Mouse (Mus musculus) limb, embryonic 14.5 days (tissue): ENCODE measurements at regions not wholly inside any gene's neighbourhood (a gene's known extent, or its start where the extent isn't known, plus 50 kb on each side); places are given as distances from the start of the nearest gene placed in this dataset.

Source experiments
- ATAC-seq: fragments of 200-750 bp; cut with Nextera tagmentation; 2 replicates; pipeline ENCODE4 v1.8.0; 2017; ENCODE audit warnings: low read depth, moderate number of reproducible peaks, moderate TSS enrichment; ENCODE audit not compliant: low FRiP score
- DNase-seq: peaks from one replicate; pipeline ENCODE4 v3.0.0-alpha.2; 2015; ENCODE audit warnings: low spot score
- H3K27ac ChIP-seq: fragments of 300-500 bp; sonication (generic); replicated peaks from 2 replicates; pipeline ENCODE4 v1.5.1; 2014; ENCODE audit warnings: low read depth, mild to moderate bottlenecking, low read length, moderate library complexity, mixed read lengths
- H3K27me3 ChIP-seq: fragments of 300-500 bp; sonication (generic); 2 replicates; pipeline ENCODE4 v1.6.1; 2014; ENCODE audit warnings: low read length, mixed read lengths; ENCODE audit not compliant: control insufficient read depth, insufficient read depth
- H3K36me3 ChIP-seq: fragments of 300-500 bp; sonication (generic); 2 replicates; pipeline ENCODE4 v1.6.1; 2014; ENCODE audit warnings: mild to moderate bottlenecking, low read length, moderate library complexity, mixed read lengths; ENCODE audit not compliant: control insufficient read depth, insufficient read depth
- H3K4me1 ChIP-seq: fragments of 300-500 bp; sonication (generic); 2 replicates; pipeline ENCODE4 v1.6.1; 2014; ENCODE audit warnings: antibody characterized with exemption, low read length, mixed read lengths; ENCODE audit not compliant: control insufficient read depth, insufficient read depth
- H3K4me2 ChIP-seq: fragments of 300-500 bp; sonication (generic); replicated peaks from 2 replicates; pipeline ENCODE4 v1.6.1; 2014; ENCODE audit warnings: low read depth, mild to moderate bottlenecking, low read length, moderate library complexity; ENCODE audit not compliant: severe bottlenecking
- H3K4me3 ChIP-seq: fragments of 300-500 bp; sonication (generic); replicated peaks from 2 replicates; pipeline ENCODE4 v1.5.1; 2014; ENCODE audit warnings: low read length
- H3K9ac ChIP-seq: fragments of 300-500 bp; sonication (generic); 2 replicates; pipeline ENCODE4 v1.6.1; 2014; ENCODE audit warnings: mild to moderate bottlenecking, low read depth, low read length, moderate library complexity; ENCODE audit not compliant: severe bottlenecking
- H3K9me3 ChIP-seq: fragments of 300-500 bp; sonication (generic); 2 replicates; pipeline ENCODE4 v1.6.1; 2016; ENCODE audit warnings: low read length; ENCODE audit not compliant: control insufficient read depth
- POLR2A ChIP-seq: fragments of 200-500 bp; IDR thresholded peaks from 2 replicates; pipeline ENCODE4 v1.8.0; 2012; ENCODE audit warnings: inconsistent platforms, mild to moderate bottlenecking, moderate library complexity, borderline replicate concordance; ENCODE audit not compliant: insufficient read depth, insufficient read length; ENCODE audit errors: extremely low read depth
- WGBS: fragments of 180-500 bp; shearing (Covaris S2); extraction: QIAGEN DNeasy Blood & Tissue Kit; methylation state at CpG from one replicate; pipeline ENCODE4 v1.1.7; 2014; 5-methylcytosine and 5-hydroxymethylcytosine counted together

DNA sequence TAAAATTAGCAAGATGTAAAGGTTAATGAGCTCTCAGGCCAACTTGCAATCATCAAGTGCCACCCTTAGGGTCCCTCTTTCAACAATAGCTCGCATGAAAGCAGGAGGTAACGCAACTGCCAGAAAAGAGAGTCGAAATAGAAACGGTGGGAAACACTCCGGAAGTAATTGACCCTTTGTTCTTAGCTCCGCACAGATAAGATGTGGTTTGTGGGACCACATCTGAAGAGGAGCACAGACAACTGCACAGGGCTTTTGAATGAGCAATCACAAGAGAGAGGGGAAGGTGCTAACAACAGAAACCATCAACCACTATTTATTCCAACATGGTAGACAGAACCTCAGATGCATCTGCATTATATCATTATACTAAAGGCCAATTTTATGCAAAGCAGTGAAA lies 112.0 kb upstream of the Rad23b start:
- 82% methylated on average over 6 of the region's 6 CpGs for WGBS
- Histone ChIP-seq H3K27ac (no peak overlapping the region), H3K4me2 (no peak overlapping the region), H3K4me1 (no peaks in the 10 kb centered on the region), H3K36me3 (no peaks in the 10 kb centered on the region), H3K27me3 (no peaks in the 10 kb centered on the region), H3K9ac (no peak overlapping the region), H3K4me3 (no peak overlapping the region), H3K9me3 (no peaks in the 10 kb centered on the region)
- TF ChIP-seq POLR2A: no peak
- DNase-seq (no peak), ATAC-seq (no peak)

DNA sequence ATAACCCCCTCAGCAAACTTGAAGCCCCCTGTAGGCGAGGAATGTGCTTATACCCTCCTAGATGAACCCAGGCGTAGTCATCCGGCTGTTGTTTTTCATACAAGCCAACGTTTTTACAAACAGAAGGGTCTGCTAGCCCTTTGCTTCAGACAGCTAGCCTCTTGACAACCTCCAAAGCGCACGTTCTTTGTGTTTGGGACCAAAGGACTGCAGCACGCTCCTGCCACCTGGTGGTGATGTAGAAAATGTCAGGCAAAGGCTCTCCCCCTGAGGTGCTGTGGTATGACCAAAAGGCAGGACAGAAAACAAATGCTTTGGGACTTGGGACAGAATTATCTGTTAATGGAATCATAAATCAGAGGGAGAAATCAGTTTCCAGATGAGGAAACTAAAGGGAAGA lies 109.4 kb upstream of the Rad23b start:
- no peaks in the 10 kb centered on the region for H3K36me3 ChIP-seq
- 4% methylated on average over 7 of the region's 7 CpGs for whole genome bisulfite sequencing
- H3K4me2 ChIP-seq: no peak overlapping the region
- peak; percentile 89 for DNase-seq
- no peaks in the 10 kb centered on the region for H3K27me3 ChIP-seq
- no peaks in the 10 kb centered on the region for H3K9me3 ChIP-seq
- no peaks in the 10 kb centered on the region for H3K4me1 ChIP-seq
- no peak overlapping the region for H3K27ac ChIP-seq
- no peak overlapping the region for H3K4me3 ChIP-seq
- H3K9ac ChIP-seq: no peak overlapping the region
- no peak for TF ChIP-seq POLR2A
- peak; percentile 47; the same call in 1 of the 2 replicates for ATAC-seq

DNA sequence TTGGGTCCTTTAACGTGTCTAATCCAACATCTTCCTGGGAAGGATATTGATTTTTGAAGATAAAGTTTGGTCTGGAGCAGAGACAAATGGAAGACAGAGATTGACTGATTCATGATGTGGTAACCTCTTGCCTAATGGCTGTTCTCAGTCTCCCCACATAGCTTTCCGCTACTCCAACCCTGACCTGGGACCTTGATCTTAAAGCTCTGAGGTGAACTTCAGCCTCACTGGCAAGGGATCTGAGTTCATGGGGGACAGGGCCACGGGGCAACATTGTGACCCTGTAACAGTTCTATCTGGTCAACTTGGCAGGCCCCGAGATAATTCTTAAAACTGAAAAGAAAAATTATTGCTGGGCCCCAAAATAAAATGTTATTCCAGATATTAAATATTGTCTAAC lies 107.5 kb upstream of the Rad23b start:
- Histone ChIP-seq H3K9me3 (no peaks in the 10 kb centered on the region), H3K4me3 (no peak overlapping the region), H3K4me2 (no peak overlapping the region), H3K27me3 (no peaks in the 10 kb centered on the region), H3K27ac (no peak overlapping the region), H3K36me3 (no peaks in the 10 kb centered on the region), H3K4me1 (no peaks in the 10 kb centered on the region), H3K9ac (no peak overlapping the region)
- 65% methylated on average over 4 of the region's 4 CpGs for WGBS
- no peak for TF ChIP-seq POLR2A
- no peak for ATAC-seq
- DNase-seq: no peak

DNA sequence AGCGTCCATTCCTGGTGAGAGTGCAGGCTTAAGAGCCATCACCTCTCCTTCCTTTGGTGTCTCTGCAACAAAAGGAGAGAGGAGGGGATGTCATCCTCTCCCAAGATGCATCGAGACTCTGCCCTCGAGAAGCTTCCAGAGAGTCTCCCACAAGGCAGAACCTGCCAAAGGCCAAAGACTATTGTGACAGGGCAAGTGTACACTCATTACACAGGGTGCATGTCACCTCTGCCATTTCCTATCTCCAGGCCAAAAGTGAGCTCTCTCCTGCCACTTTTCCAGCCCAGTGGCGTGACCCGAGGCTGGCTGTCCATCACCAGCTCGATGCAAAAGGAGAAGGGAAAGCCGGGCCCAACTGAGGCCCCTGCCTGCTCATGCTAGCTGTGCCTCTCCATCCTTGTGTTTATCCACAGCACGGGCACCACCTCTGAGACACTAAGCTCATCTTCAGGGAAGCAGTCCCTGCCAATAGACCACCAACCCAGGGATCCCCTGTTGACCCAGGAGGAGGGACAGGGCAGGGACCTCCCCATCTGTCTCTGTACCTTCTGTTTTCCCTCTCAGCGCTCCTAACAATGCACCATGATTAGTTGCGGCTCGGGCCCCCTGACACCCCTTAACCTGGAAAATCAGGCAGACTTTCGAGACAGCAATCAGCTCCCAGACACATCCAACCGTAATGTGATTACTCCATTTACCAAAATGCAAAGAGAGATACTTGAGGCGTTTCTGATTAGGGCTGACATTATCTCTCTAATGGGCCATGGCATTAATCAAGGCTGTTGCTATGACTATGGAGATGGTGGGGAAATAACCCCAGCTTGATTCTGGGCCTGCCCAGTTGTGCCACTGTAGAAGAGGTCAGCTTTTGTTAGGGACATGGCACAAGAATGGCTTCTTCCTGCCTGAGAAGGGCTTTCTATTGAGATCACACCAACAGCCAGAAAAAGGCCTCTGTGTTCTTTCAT lies 106.5 kb upstream of the Rad23b start:
- no peak for TF ChIP-seq POLR2A
- no peaks in the 10 kb centered on the region for H3K36me3 ChIP-seq
- WGBS: 73% methylated on average over 14 of the region's 14 CpGs
- H3K4me1 ChIP-seq: no peaks in the 10 kb centered on the region
- no peaks in the 10 kb centered on the region for H3K9me3 ChIP-seq
- ATAC-seq: no peak
- H3K4me3 ChIP-seq: no peak overlapping the region
- H3K27ac ChIP-seq: no peak overlapping the region
- no peak for DNase-seq
- no peak overlapping the region for H3K9ac ChIP-seq
- H3K4me2 ChIP-seq: no peak overlapping the region
- H3K27me3 ChIP-seq: no peaks in the 10 kb centered on the region

DNA sequence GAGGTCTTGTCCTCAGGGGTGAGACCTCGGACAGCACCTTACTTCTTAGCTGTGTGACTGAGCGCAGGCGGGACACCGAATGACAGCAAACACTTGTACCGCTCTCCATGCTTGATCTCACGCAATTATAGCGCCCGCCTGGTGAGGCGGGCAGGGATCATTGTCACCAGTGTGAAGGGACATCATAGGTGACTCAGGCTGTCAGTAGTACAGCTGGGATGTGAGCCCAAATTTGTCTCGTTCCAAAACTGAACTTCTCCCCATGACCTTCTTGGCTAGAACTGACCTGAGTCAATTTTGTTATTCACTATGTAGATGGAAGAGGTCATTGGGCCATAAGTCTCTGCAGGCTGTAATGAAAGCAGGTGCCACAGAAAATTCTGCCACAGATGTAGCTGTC lies 104.1 kb upstream of the Rad23b start:
- Histone ChIP-seq H3K4me2 (no peak overlapping the region), H3K9me3 (no peaks in the 10 kb centered on the region), H3K27ac (no peak overlapping the region), H3K27me3 (no peaks in the 10 kb centered on the region), H3K36me3 (no peaks in the 10 kb centered on the region), H3K4me1 (no peaks in the 10 kb centered on the region), H3K4me3 (no peak overlapping the region), H3K9ac (no peak overlapping the region)
- DNase-seq: no peak
- ATAC-seq: no peak
- WGBS: 84% methylated on average over 10 of the region's 10 CpGs
- no peak for TF ChIP-seq POLR2A
